ENCODE assay signal across 12 mouse cellular contexts in genomic region chr7:16063490-16063889, GRCm38 (mm10). TPM values are rescaled to one million over a fixed set of nuclear protein-coding genes. Genes with fewer than 3 reads are reported as not detected.
DNase-seq lines count a peak whose midpoint lies in the region; ATAC-seq and TF ChIP-seq lines count a peak whose summit lies in the region.
"Had no signal": no experiment of that assay in that cellular context is flagged by ENCODE, and none has a peak within 500 bp of the region (broad histone marks: within the 10 kb centered on the region; RNA-seq: fewer than 3 reads in every experiment).

No protein-coding gene starts in this region.

- H3K9me3 ChIP-seq in kidney, postnatal 0 days (replicated peaks; ENCODE audit: low read length): no peaks in the 10 kb centered on the region
- H3K9me3 ChIP-seq in kidney, embryonic 16.5 days (ENCODE audit: low read length): peaks cover 11% of the 10 kb centered on the region; the same call in 1 of the 2 replicates
- H3K9me3 ChIP-seq in ES-Bruce4 (replicated peaks; ENCODE audit: control insufficient read depth, insufficient read depth, low read length, poor library complexity, severe bottlenecking): peaks cover 5% of the 10 kb centered on the region
- H3K9me3 ChIP-seq in heart, embryonic 12.5 days (replicated peaks): peaks cover 11% of the 10 kb centered on the region
- H3K9me3 ChIP-seq: hindbrain, embryonic 15.5 days had no signal

- ATAC-seq in kidney, postnatal 0 days (replicated peaks; ENCODE audit: low FRiP score, low read depth): no peak
- no peak for ATAC-seq in kidney, embryonic 16.5 days (ENCODE audit: low FRiP score, low TSS enrichment)
- ATAC-seq in heart, embryonic 12.5 days (ENCODE audit: insufficient number of reproducible peaks, low FRiP score): no peak

- H3K4me2 ChIP-seq in kidney, postnatal 0 days (ENCODE audit: low read length): no peak overlapping the region
- H3K4me2 ChIP-seq in kidney, embryonic 16.5 days (replicated peaks; ENCODE audit: low read depth, low read length): no peak overlapping the region
- no peak overlapping the region for H3K4me2 ChIP-seq in heart, embryonic 12.5 days
- H3K4me2 ChIP-seq: hindbrain, embryonic 15.5 days; limb, embryonic 15.5 days had no signal

- H3K4me3 ChIP-seq in kidney, postnatal 0 days (replicated peaks; ENCODE audit: low read depth, low read length): no peak overlapping the region
- no peak overlapping the region for H3K4me3 ChIP-seq in kidney, embryonic 16.5 days (ENCODE audit: low read length)
- no peak overlapping the region for H3K4me3 ChIP-seq in ES-Bruce4 (ENCODE audit: low read depth, low read length)
- no peak overlapping the region for H3K4me3 ChIP-seq in heart, embryonic 12.5 days
- H3K4me3 ChIP-seq: hindbrain, embryonic 15.5 days; limb, embryonic 15.5 days had no signal

- no peak for TF ChIP-seq EP300 in ES-Bruce4 (IDR thresholded peaks at IDR 0.05; ENCODE audit: insufficient read depth, low read depth, low read length)

- no peaks in the 10 kb centered on the region for H3K4me1 ChIP-seq in kidney, postnatal 0 days (replicated peaks; ENCODE audit: insufficient read depth, low read length)
- no peaks in the 10 kb centered on the region for H3K4me1 ChIP-seq in kidney, embryonic 16.5 days (ENCODE audit: insufficient read depth, low read length)
- no peaks in the 10 kb centered on the region for H3K4me1 ChIP-seq in ES-Bruce4 (ENCODE audit: control insufficient read depth, insufficient read depth, low read length)
- peaks cover 4% of the 10 kb centered on the region for H3K4me1 ChIP-seq in heart, embryonic 12.5 days (replicated peaks)
- H3K4me1 ChIP-seq: hindbrain, embryonic 15.5 days had no signal

- no peak for TF ChIP-seq POLR2A in ES-Bruce4 (IDR thresholded peaks at IDR 0.05; ENCODE audit: insufficient read depth, low read length)

- TF ChIP-seq CTCF in kidney, postnatal 0 days (IDR thresholded peaks at IDR 0.05; ENCODE audit: low read depth): peak; percentile 39; the same call in 1 of the 2 replicates
- peak; percentile 75 for TF ChIP-seq CTCF in ES-Bruce4 (IDR thresholded peaks at IDR 0.05; ENCODE audit: low read depth, low read length)

- no peak overlapping the region for H3K9ac ChIP-seq in kidney, postnatal 0 days (ENCODE audit: low read depth, low read length)
- H3K9ac ChIP-seq in kidney, embryonic 16.5 days (replicated peaks; ENCODE audit: low read length): no peak overlapping the region
- H3K9ac ChIP-seq in ES-Bruce4 (ENCODE audit: low read depth, poor library complexity, severe bottlenecking): no peak overlapping the region
- no peak overlapping the region for H3K9ac ChIP-seq in heart, embryonic 12.5 days
- H3K9ac ChIP-seq: hindbrain, embryonic 15.5 days; limb, embryonic 15.5 days had no signal

- H3K27ac ChIP-seq in kidney, postnatal 0 days: no peak overlapping the region
- no peak overlapping the region for H3K27ac ChIP-seq in kidney, embryonic 16.5 days (ENCODE audit: low read length)
- no peak overlapping the region for H3K27ac ChIP-seq in ES-Bruce4 (ENCODE audit: insufficient read depth, low read length)
- H3K27ac ChIP-seq in heart, embryonic 12.5 days (ENCODE audit: poor library complexity, severe bottlenecking): no peak overlapping the region
- H3K27ac ChIP-seq: hindbrain, embryonic 15.5 days; limb, embryonic 15.5 days had no signal

- DNase-seq in kidney, postnatal 0 days (ENCODE audit: low spot score): no peak
- DNase-seq in 416B (ENCODE audit: low read depth): peak; percentile 24
- DNase-seq in induced T-regulatory cell, adult 2 months (ENCODE audit: low read depth): peak; percentile 57
- DNase-seq in retina, postnatal 1 day: no peak
- no peak for DNase-seq in kidney, postnatal 4 days
- DNase-seq: midbrain, embryonic 14.5 days had no signal

- no peaks in the 10 kb centered on the region for H3K36me3 ChIP-seq in kidney, postnatal 0 days (ENCODE audit: insufficient read depth, low read length)
- no peaks in the 10 kb centered on the region for H3K36me3 ChIP-seq in kidney, embryonic 16.5 days (ENCODE audit: insufficient read depth, low read length)
- no peaks in the 10 kb centered on the region for H3K36me3 ChIP-seq in ES-Bruce4 (ENCODE audit: control insufficient read depth, insufficient read depth, low read length, poor library complexity, severe bottlenecking)
- H3K36me3 ChIP-seq in heart, embryonic 12.5 days: no peaks in the 10 kb centered on the region
- H3K36me3 ChIP-seq: hindbrain, embryonic 15.5 days; limb, embryonic 15.5 days had no signal

- WGBS in kidney, postnatal 0 days: 37% methylated on average over 4 of the region's 4 CpGs
- WGBS in kidney, embryonic 16.5 days: 39% methylated on average over 4 of the region's 4 CpGs
- WGBS in heart, embryonic 12.5 days: 28% methylated on average over 4 of the region's 4 CpGs

- no peaks in the 10 kb centered on the region for H3K27me3 ChIP-seq in kidney, postnatal 0 days (ENCODE audit: insufficient read depth, low read length)
- peaks cover 9% of the 10 kb centered on the region for H3K27me3 ChIP-seq in kidney, embryonic 16.5 days (ENCODE audit: insufficient read depth, low read length)
- H3K27me3 ChIP-seq in ES-Bruce4 (ENCODE audit: control insufficient read depth, insufficient read depth, low read length, poor library complexity, severe bottlenecking): peaks cover 4% of the 10 kb centered on the region
- peaks cover 49% of the 10 kb centered on the region for H3K27me3 ChIP-seq in heart, embryonic 12.5 days (replicated peaks)

RNA-seq across cellular contexts. Expression of gene Zfp541, which starts 1.9 kb away (rescaled TPM):
- polyA plus RNA-seq in kidney, postnatal 0 days (2015; fragmentation: Nextera tagmentation; extraction: Ambion mirVana): 0.05 TPM in 2 replicates
- 0.04 and 0.09 TPM in 2 replicates for polyA plus RNA-seq in kidney, embryonic 16.5 days (2015; fragmentation: Nextera tagmentation; extraction: Ambion mirVana)
- polyA plus RNA-seq in ES-Bruce4 (2011; ENCODE audit: insufficient read depth, insufficient read length, low read depth, missing spikeins): not detected in 2 replicates
- 0.05 TPM in 1 of 2 replicates, not detected in the other for polyA plus RNA-seq in heart, embryonic 12.5 days (2016; fragmentation: Nextera tagmentation; extraction: Ambion mirVana)
- polyA plus RNA-seq: forebrain, embryonic 11.5 days; limb, embryonic 15.5 days had no signal

RNA-seq across cellular contexts. Expression of gene Bicra, which starts 15.8 kb away (rescaled TPM):
- 3.2 and 3.3 TPM in 2 replicates for polyA plus RNA-seq in kidney, postnatal 0 days (2015; fragmentation: Nextera tagmentation; extraction: Ambion mirVana)
- polyA plus RNA-seq in kidney, embryonic 16.5 days (2015; fragmentation: Nextera tagmentation; extraction: Ambion mirVana): 7.1 and 7.5 TPM in 2 replicates
- polyA plus RNA-seq in ES-Bruce4 (2011; ENCODE audit: insufficient read depth, insufficient read length, low read depth, missing spikeins): 10.2 and 21.9 TPM in 2 replicates
- 5.9 and 6.4 TPM in 2 replicates for polyA plus RNA-seq in heart, embryonic 12.5 days (2016; fragmentation: Nextera tagmentation; extraction: Ambion mirVana)

RNA-seq across cellular contexts. Expression of gene Napa, which starts 34.8 kb away (rescaled TPM):
- 178 and 193 TPM in 2 replicates for polyA plus RNA-seq in kidney, postnatal 0 days (2015; fragmentation: Nextera tagmentation; extraction: Ambion mirVana)
- 215 and 220 TPM in 2 replicates for polyA plus RNA-seq in kidney, embryonic 16.5 days (2015; fragmentation: Nextera tagmentation; extraction: Ambion mirVana)
- 105 and 107 TPM in 2 replicates for polyA plus RNA-seq in ES-Bruce4 (2011; ENCODE audit: insufficient read depth, insufficient read length, low read depth, missing spikeins)
- polyA plus RNA-seq in heart, embryonic 12.5 days (2016; fragmentation: Nextera tagmentation; extraction: Ambion mirVana): 144 and 159 TPM in 2 replicates

RNA-seq across cellular contexts. Expression of gene Kptn, which starts 56.2 kb away (rescaled TPM):
- polyA plus RNA-seq in kidney, postnatal 0 days (2015; fragmentation: Nextera tagmentation; extraction: Ambion mirVana): 21.0 and 24.8 TPM in 2 replicates
- 33.9 and 36.8 TPM in 2 replicates for polyA plus RNA-seq in kidney, embryonic 16.5 days (2015; fragmentation: Nextera tagmentation; extraction: Ambion mirVana)
- 8.5 and 8.7 TPM in 2 replicates for polyA plus RNA-seq in ES-Bruce4 (2011; ENCODE audit: insufficient read depth, insufficient read length, low read depth, missing spikeins)
- polyA plus RNA-seq in heart, embryonic 12.5 days (2016; fragmentation: Nextera tagmentation; extraction: Ambion mirVana): 29.4 and 31.0 TPM in 2 replicates

Comparison
In these comparisons a context has a peak if more than half of its experiments do, and no peak if none do; other contexts are left out.
1. DNase-seq: peak in 416B (single experiment) and induced T-regulatory cell, adult 2 months (single experiment); none in kidney, postnatal 0 days (single experiment), retina, postnatal 1 day (single experiment) and kidney, postnatal 4 days (0 of 2).